ENCODE assay signal across 26 mouse cellular contexts in genomic region chr16:45034401-45034800, GRCm38 (mm10). TPM values are rescaled to one million over a fixed set of nuclear protein-coding genes. Genes with fewer than 3 reads are reported as not detected.
DNase-seq lines count a peak whose midpoint lies in the region; ATAC-seq and TF ChIP-seq lines count a peak whose summit lies in the region.
"Had no signal": no experiment of that assay in that cellular context is flagged by ENCODE, and none has a peak within 500 bp of the region (broad histone marks: within the 10 kb centered on the region; RNA-seq: fewer than 3 reads in every experiment).

No protein-coding gene starts in this region.

- intact Hi-C loops in gastrocnemius, adult 2 months (cut with DNase I): no loop called here
- intact Hi-C loops in heart, postnatal 10 days (cut with DNase I): no loop called here

- no peak for TF ChIP-seq CTCF in gastrocnemius, adult 2 months (IDR thresholded peaks at IDR 0.05)

- 59% methylated on average over 1 of the region's 1 CpGs for WGBS in forebrain, embryonic 14.5 days
- 97% methylated on average over 1 of the region's 1 CpGs for WGBS in forebrain, embryonic 12.5 days
- 81% methylated on average over 1 of the region's 1 CpGs for WGBS in hindbrain, embryonic 11.5 days
- 91% methylated on average over 1 of the region's 1 CpGs for WGBS in kidney, embryonic 14.5 days

- H3K9me3 ChIP-seq in forebrain, embryonic 14.5 days (replicated peaks; ENCODE audit: control insufficient read depth, low read length): no peaks in the 10 kb centered on the region
- no peaks in the 10 kb centered on the region for H3K9me3 ChIP-seq in forebrain, embryonic 12.5 days
- H3K9me3 ChIP-seq in hindbrain, embryonic 11.5 days (ENCODE audit: control insufficient read depth, low read length): no peaks in the 10 kb centered on the region
- H3K9me3 ChIP-seq in kidney, embryonic 14.5 days (ENCODE audit: control insufficient read depth, low read length): no peaks in the 10 kb centered on the region
- H3K9me3 ChIP-seq: embryonic facial prominence, embryonic 15.5 days; hindbrain, embryonic 10.5 days; kidney, embryonic 15.5 days; limb, embryonic 13.5 days; liver, embryonic 12.5 days; midbrain, embryonic 10.5 days; neural tube, embryonic 15.5 days had no signal

- no peak overlapping the region for H3K4me2 ChIP-seq in forebrain, embryonic 14.5 days (ENCODE audit: low read length)
- H3K4me2 ChIP-seq in forebrain, embryonic 12.5 days: no peak overlapping the region
- H3K4me2 ChIP-seq in hindbrain, embryonic 11.5 days (replicated peaks; ENCODE audit: low read depth, low read length): no peak overlapping the region
- H3K4me2 ChIP-seq in kidney, embryonic 14.5 days (replicated peaks; ENCODE audit: low read depth, low read length): no peak overlapping the region
- H3K4me2 ChIP-seq: embryonic facial prominence, embryonic 15.5 days; kidney, embryonic 15.5 days; limb, embryonic 13.5 days; liver, embryonic 12.5 days; neural tube, embryonic 15.5 days had no signal

- peak; percentile 29; the same call in 1 of the 2 replicates for ATAC-seq in forebrain, embryonic 14.5 days
- ATAC-seq in forebrain, embryonic 12.5 days (ENCODE audit: low FRiP score): no peak
- ATAC-seq in hindbrain, embryonic 11.5 days (ENCODE audit: low FRiP score): no peak
- ATAC-seq in kidney, embryonic 14.5 days (ENCODE audit: low FRiP score, low TSS enrichment): no peak
- ATAC-seq: hindbrain, postnatal 0 days; intestine, embryonic 16.5 days; liver, embryonic 12.5 days had no signal

- no peaks in the 10 kb centered on the region for H3K27me3 ChIP-seq in forebrain, embryonic 14.5 days (replicated peaks; ENCODE audit: control insufficient read depth, insufficient read depth, low read length)
- H3K27me3 ChIP-seq in forebrain, embryonic 12.5 days: no peaks in the 10 kb centered on the region
- H3K27me3 ChIP-seq in hindbrain, embryonic 11.5 days (ENCODE audit: control insufficient read depth, insufficient read depth, low read length): no peaks in the 10 kb centered on the region
- no peaks in the 10 kb centered on the region for H3K27me3 ChIP-seq in kidney, embryonic 14.5 days (ENCODE audit: control insufficient read depth, insufficient read depth, low read length)
- H3K27me3 ChIP-seq: embryonic facial prominence, embryonic 15.5 days; kidney, embryonic 15.5 days; limb, embryonic 13.5 days; liver, embryonic 12.5 days; neural tube, embryonic 15.5 days had no signal

- no peak overlapping the region for H3K27ac ChIP-seq in forebrain, embryonic 14.5 days (ENCODE audit: low read depth, low read length)
- H3K27ac ChIP-seq in forebrain, embryonic 12.5 days: no peak overlapping the region
- H3K27ac ChIP-seq in gastrocnemius, adult 2 months: 0 out of 2 replicates have a peak overlapping the region, but pooled peaks have one; percentile 4
- H3K27ac ChIP-seq in hindbrain, embryonic 11.5 days (ENCODE audit: low read depth, low read length): no peak overlapping the region
- no peak overlapping the region for H3K27ac ChIP-seq in kidney, embryonic 14.5 days (ENCODE audit: low read depth, low read length)
- H3K27ac ChIP-seq: embryonic facial prominence, embryonic 15.5 days; hindbrain, embryonic 10.5 days; hindbrain, postnatal 0 days; kidney, embryonic 15.5 days; limb, embryonic 13.5 days; liver, embryonic 12.5 days; midbrain, embryonic 10.5 days; neural tube, embryonic 15.5 days; stomach, postnatal 0 days had no signal

- DNase-seq in forebrain, embryonic 14.5 days (ENCODE audit: low spot score): peak; percentile 53
- DNase-seq in adipocyte (ENCODE audit: low spot score): peak; percentile 84
- peak; percentile 42 for DNase-seq in gastrocnemius, adult 2 months
- DNase-seq in heart, postnatal 10 days: peak; percentile 28 to 30
- no peak for DNase-seq in hindbrain, embryonic 11.5 days (ENCODE audit: low spot score)
- DNase-seq in embryo, embryonic 10.5 days (ENCODE audit: low spot score): no peak
- DNase-seq: adrenal gland, postnatal 25 days; cerebellum, adult 9-10 months; kidney, postnatal 36 days; layer of hippocampus, postnatal 36 days; lung, adult 18-20 months; lung, postnatal 10 days; right cerebral cortex, adult 18-20 months; right cerebral cortex, postnatal 4 days had no signal

- no peak overlapping the region for H3K4me3 ChIP-seq in forebrain, embryonic 14.5 days (ENCODE audit: low read depth, low read length)
- H3K4me3 ChIP-seq in forebrain, embryonic 12.5 days (replicated peaks): no peak overlapping the region
- H3K4me3 ChIP-seq in gastrocnemius, adult 2 months: no peak overlapping the region
- no peak overlapping the region for H3K4me3 ChIP-seq in hindbrain, embryonic 11.5 days (ENCODE audit: low read depth, low read length)
- no peak overlapping the region for H3K4me3 ChIP-seq in kidney, embryonic 14.5 days (ENCODE audit: low read length)
- H3K4me3 ChIP-seq: embryonic facial prominence, embryonic 15.5 days; hindbrain, embryonic 10.5 days; kidney, embryonic 15.5 days; limb, embryonic 13.5 days; liver, embryonic 12.5 days; midbrain, embryonic 10.5 days; neural tube, embryonic 15.5 days had no signal

- H3K9ac ChIP-seq in forebrain, embryonic 14.5 days (ENCODE audit: low read length): no peak overlapping the region
- no peak overlapping the region for H3K9ac ChIP-seq in forebrain, embryonic 12.5 days
- no peak overlapping the region for H3K9ac ChIP-seq in hindbrain, embryonic 11.5 days (ENCODE audit: low read depth, low read length)
- H3K9ac ChIP-seq in kidney, embryonic 14.5 days (ENCODE audit: low read depth, low read length): no peak overlapping the region
- H3K9ac ChIP-seq: embryonic facial prominence, embryonic 15.5 days; kidney, embryonic 15.5 days; limb, embryonic 13.5 days; liver, embryonic 12.5 days; neural tube, embryonic 15.5 days had no signal

- H3K36me3 ChIP-seq in forebrain, embryonic 14.5 days (ENCODE audit: control insufficient read depth, insufficient read depth, low read length): no peaks in the 10 kb centered on the region
- no peaks in the 10 kb centered on the region for H3K36me3 ChIP-seq in forebrain, embryonic 12.5 days (replicated peaks)
- H3K36me3 ChIP-seq in hindbrain, embryonic 11.5 days (ENCODE audit: control insufficient read depth, insufficient read depth, low read length): no peaks in the 10 kb centered on the region
- H3K36me3 ChIP-seq in kidney, embryonic 14.5 days (ENCODE audit: control insufficient read depth, insufficient read depth, low read length): no peaks in the 10 kb centered on the region
- H3K36me3 ChIP-seq: embryonic facial prominence, embryonic 15.5 days; hindbrain, embryonic 10.5 days; kidney, embryonic 15.5 days; limb, embryonic 13.5 days; liver, embryonic 12.5 days; midbrain, embryonic 10.5 days; neural tube, embryonic 15.5 days had no signal

- no peaks in the 10 kb centered on the region for H3K4me1 ChIP-seq in forebrain, embryonic 14.5 days (ENCODE audit: control insufficient read depth, insufficient read depth, low read length)
- no peaks in the 10 kb centered on the region for H3K4me1 ChIP-seq in forebrain, embryonic 12.5 days
- no peaks in the 10 kb centered on the region for H3K4me1 ChIP-seq in hindbrain, embryonic 11.5 days (replicated peaks; ENCODE audit: control insufficient read depth, insufficient read depth, low read length)
- H3K4me1 ChIP-seq in kidney, embryonic 14.5 days (ENCODE audit: control insufficient read depth, insufficient read depth, low read length): no peaks in the 10 kb centered on the region
- H3K4me1 ChIP-seq: embryonic facial prominence, embryonic 15.5 days; hindbrain, embryonic 10.5 days; kidney, embryonic 15.5 days; liver, embryonic 12.5 days; midbrain, embryonic 10.5 days; neural tube, embryonic 15.5 days had no signal

RNA-seq across cellular contexts. Expression of gene Ccdc80, which starts 58.8 kb away (rescaled TPM):
- polyA plus RNA-seq in forebrain, embryonic 14.5 days (2014; fragmentation: Nextera tagmentation; extraction: Ambion mirVana): 14.1 and 22.6 TPM in 2 replicates
- polyA plus RNA-seq in forebrain, embryonic 12.5 days (2016; fragmentation: Nextera tagmentation; extraction: Ambion mirVana): 9.8 and 10.9 TPM in 2 replicates
- total RNA-seq in gastrocnemius, adult 2 months (2021): 10 to 100 TPM; 18.7 to 21.8 TPM
- total RNA-seq in heart, postnatal 10 days (2021): 100 to 1,000 TPM; 123 to 128 TPM
- 19.0 and 22.7 TPM in 2 replicates for polyA plus RNA-seq in hindbrain, embryonic 11.5 days (2014; fragmentation: Nextera tagmentation; extraction: Ambion mirVana)
- polyA plus RNA-seq in kidney, embryonic 14.5 days (2014; fragmentation: Nextera tagmentation; extraction: Ambion mirVana): 60.1 and 78.5 TPM in 2 replicates

Comparison
In these comparisons a context has a peak if more than half of its experiments do, and no peak if none do; other contexts are left out.
1. DNase-seq: peak in forebrain, embryonic 14.5 days (single experiment), adipocyte (single experiment), gastrocnemius, adult 2 months (single experiment) and heart, postnatal 10 days (2 of 2); none in hindbrain, embryonic 11.5 days (single experiment) and embryo, embryonic 10.5 days (single experiment).